Mouse (Mus musculus): ENCODE results near the gene Ltbp4.

- no peak for TF ChIP-seq EP300 (optimal IDR thresholded peaks at IDR 0.05)
- peak; percentile 37; the same call in 1 of the 2 replicates for TF ChIP-seq CTCF (IDR thresholded peaks at IDR 0.05; ENCODE audit: low read depth)
Observed at GRCm38 (mm10) chr7:27334405-27334911, 3.0 kb downstream of the Ltbp4 start.
